Mouse (Mus musculus) ovary, adult 18-20 months (tissue): ENCODE measurements around the gene Ccl27b.
"Not testable (repeated sequence)": the region's sequence is repeated elsewhere in the genome, so short reads cannot be mapped to it uniquely, and the experiment has no call there.

Experiments used
- DNase-seq: peaks from one replicate; pipeline ENCODE4 v3.0.0; 2022; ENCODE audit warnings: low spot score, mixed read lengths

Gene Ccl27b

GRCm38 (mm10) chr4:42654951-42655350 lies at the start of gene Ccl27b:
Gene Ccl27b, plus strand, starts transcription at chr4:42655251.
- not testable (repeated sequence) for DNase-seq

GRCm38 (mm10) chr4:42611895-42612294 lies 43.2 kb upstream of the Ccl27b start, which contains the start of gene Gm10591:
Gene Gm10591, plus strand, starts transcription at chr4:42612195.
- DNase-seq, result not testable (repeated sequence)

- not testable (repeated sequence) for DNase-seq
These were observed 25.6 kb upstream of the Ccl27b start, which contains the start of gene Gm2564 for GRCm38 (mm10) chr4:42629419-42629818. Gene Gm2564, plus strand, starts transcription at chr4:42629719.

GRCm38 (mm10) chr4:42661793-42662192 lies 6.7 kb downstream of the Ccl27b start, which contains the start of gene Il11ra2:
Gene Il11ra2, minus strand, starts transcription at chr4:42661893.
- not testable (repeated sequence) for DNase-seq

- not testable (repeated sequence) for DNase-seq
These were observed 20.4 kb downstream of the Ccl27b start for GRCm38 (mm10) chr4:42675415-42675814.

- not testable (repeated sequence) for DNase-seq
These were observed 24.3 kb downstream of the Ccl27b start for GRCm38 (mm10) chr4:42679365-42679764.

GRCm38 (mm10) chr4:42680374-42681356 lies 25.6 kb downstream of the Ccl27b start:
- DNase-seq, result not testable (repeated sequence)

GRCm38 (mm10) chr4:42681473-42682182 lies 26.6 kb downstream of the Ccl27b start:
- DNase-seq, result not testable (repeated sequence)

GRCm38 (mm10) chr4:42682183-42682524 lies 27.1 kb downstream of the Ccl27b start:
- DNase-seq, result not testable (repeated sequence)
